Mouse (Mus musculus): ENCODE data around the gene Ctnna3.
"Not testable (repeated sequence)": the region's sequence is repeated elsewhere in the genome, so short reads cannot be mapped to it uniquely, and the experiment has no call there.

Gene Ctnna3

DNA sequence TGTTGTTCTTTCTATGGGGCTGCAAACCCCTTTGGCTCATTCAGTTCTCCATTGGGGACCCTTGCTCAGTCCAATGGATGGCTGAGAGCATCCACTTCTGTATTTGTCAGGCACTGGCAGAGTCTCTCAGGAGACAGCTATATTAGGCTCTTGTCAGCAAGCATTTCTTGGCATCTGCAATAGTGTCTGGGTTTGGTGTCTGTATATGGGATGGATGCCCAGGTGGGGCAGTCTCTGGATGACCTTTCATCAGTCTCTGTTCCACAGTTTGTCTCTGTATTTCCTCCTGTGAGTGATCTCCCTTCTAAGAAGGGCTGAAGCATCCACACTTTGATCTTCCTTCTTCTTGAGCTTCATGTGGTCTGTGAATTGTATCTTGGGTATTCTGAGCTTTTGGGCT is 795.9 kb downstream of the Ctnna3 start:
- DNase-seq, result not testable (repeated sequence)

- no peak for DNase-seq
These were observed 813.5 kb downstream of the Ctnna3 start for GRCm38 (mm10) chr10:64243421-64243820.

DNA sequence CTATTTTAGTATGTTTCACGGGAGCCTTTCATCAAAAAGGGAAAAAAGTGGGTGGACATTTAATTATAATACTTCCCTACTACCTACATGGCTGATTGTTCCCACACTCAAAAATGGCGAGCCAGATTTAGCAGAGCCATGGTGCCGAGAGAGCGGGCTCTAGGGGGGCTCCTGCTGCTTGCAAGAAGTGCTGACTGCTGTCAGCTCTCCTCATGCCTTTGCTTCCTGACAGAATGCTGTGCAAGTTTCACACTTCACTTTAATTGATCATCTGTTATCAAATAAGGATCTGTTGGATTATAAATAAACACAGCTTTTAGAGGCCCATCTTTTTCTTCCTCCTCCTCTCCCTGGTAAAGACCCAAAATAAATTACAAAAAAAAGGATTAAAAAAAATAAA is 838.3 kb downstream of the Ctnna3 start:
- DNase-seq, result no peak

DNA sequence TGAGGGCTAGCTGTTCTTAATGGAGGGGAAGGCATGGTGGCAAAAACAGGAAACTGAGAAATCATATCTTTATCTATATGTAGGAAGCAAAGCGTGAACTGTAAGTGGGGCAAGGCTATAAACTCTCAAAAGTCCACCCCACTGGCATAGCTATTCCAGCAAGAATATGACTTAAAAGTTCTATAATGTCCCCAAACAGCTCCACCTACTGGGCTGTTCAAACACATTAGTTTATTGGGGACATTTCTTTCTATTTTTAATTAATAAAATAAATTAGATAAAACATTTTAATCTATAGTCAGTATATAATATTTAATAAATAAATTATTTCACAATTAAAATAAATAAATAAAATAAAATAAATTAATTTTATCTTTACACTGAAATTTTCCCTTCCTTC is 845.2 kb downstream of the Ctnna3 start:
- DNase-seq, result peak; percentile 11 to 16

GRCm38 (mm10) chr10:64278836-64279235 is 848.9 kb downstream of the Ctnna3 start:
- peak; percentile 63 for DNase-seq

GRCm38 (mm10) chr10:64305802-64306201 is 875.9 kb downstream of the Ctnna3 start:
- no peak for DNase-seq

- no peak for DNase-seq
These were observed 881.9 kb downstream of the Ctnna3 start for GRCm38 (mm10) chr10:64311622-64312292.

- DNase-seq, result no peak
These were observed 890.4 kb downstream of the Ctnna3 start for GRCm38 (mm10) chr10:64320332-64320731.

- no peak for DNase-seq
These were observed 912.9 kb downstream of the Ctnna3 start for GRCm38 (mm10) chr10:64342702-64343379.

DNA sequence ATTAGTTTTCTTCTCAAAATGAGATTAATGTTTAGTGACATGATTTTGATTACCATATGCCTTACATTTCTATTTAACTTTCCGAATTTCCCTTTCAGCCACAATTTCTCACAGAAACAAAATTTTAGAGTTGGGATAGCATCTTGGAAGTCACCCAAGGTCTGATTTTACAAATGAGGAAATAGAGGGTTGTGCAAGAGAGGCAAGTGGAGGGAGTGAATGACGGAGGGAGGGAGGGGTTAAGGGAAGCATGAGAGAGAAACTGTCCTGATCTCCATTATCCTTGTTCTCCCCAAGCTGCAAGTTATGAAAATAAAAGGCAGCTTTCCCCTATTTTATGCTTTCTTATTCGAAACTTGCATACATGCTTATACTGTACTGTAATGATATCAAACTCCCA is 943.4 kb downstream of the Ctnna3 start:
- DNase-seq, result no peak

DNA sequence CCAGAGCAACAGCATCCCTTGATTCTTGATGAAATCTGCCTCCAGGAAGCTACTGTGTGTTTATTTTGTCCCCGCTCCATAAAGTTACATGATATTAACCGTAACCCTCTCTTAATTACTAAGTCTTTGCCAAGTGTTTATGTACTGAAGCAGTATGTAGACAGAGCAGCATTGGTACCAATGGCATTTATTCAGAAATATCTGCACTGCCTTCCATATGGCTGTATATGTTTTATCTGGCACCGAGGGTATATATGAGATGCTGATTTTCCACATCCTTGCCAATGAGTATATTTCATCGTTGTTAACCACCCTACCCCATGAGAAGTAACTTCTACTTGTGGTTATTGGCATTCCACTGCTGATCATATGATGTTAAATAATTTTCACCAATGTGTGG is 947.9 kb downstream of the Ctnna3 start:
- DNase-seq, result no peak

GRCm38 (mm10) chr10:64396579-64396978 is 966.7 kb downstream of the Ctnna3 start:
- DNase-seq, result no peak

- DNase-seq, result not testable (repeated sequence)
These were observed 988.5 kb downstream of the Ctnna3 start for GRCm38 (mm10) chr10:64418396-64418795.

DNA sequence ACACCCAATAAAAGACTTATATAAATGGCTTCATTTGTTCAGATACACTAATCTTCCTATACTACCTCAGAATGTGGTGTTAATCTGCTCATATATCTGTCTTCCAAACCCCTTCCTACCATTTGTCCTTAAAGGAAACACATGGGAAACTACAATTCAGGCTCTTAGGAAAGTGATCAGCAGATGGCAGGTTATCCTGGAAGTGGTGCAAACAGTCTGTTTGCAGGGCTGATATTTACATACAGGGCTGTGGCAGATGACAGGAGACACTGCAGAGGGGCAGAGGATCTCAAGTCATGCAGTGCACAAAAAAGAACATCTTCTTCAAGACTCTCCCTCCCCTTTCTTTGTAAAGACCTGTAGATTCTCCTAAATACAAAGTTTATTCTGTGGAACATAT is 1008.8 kb downstream of the Ctnna3 start:
- DNase-seq, result no peak

- peak; percentile 36 to 60 for DNase-seq
These were observed 1018.7 kb downstream of the Ctnna3 start for GRCm38 (mm10) chr10:64448624-64449023.

- no peak for DNase-seq
These were observed 1053.4 kb downstream of the Ctnna3 start for GRCm38 (mm10) chr10:64483281-64483680.

GRCm38 (mm10) chr10:64489471-64489870 is 1059.6 kb downstream of the Ctnna3 start:
- peak; percentile 47 to 60 for DNase-seq

GRCm38 (mm10) chr10:64543647-64544046 is 1113.7 kb downstream of the Ctnna3 start:
- DNase-seq, result peak; percentile 67 to 70

DNA sequence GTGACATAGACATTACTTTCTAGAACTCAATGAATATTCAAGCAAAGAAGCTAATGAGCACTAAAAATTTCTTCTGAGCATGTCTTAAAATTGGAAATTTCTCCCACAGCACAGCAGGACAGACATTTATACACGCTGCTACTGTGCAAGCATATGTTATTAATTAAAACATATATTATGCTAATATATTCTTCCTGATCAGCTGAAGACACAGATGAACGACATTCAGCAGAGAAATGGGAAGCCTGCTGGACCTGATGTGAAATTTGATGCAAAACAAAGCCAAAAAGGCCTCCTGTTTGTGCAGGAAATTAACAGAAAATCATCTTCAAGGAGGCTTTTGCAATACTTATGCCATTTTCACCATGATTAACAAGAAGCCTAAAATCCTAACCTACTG is 1114.5 kb downstream of the Ctnna3 start:
- DNase-seq, result peak; percentile 8 to 23

DNA sequence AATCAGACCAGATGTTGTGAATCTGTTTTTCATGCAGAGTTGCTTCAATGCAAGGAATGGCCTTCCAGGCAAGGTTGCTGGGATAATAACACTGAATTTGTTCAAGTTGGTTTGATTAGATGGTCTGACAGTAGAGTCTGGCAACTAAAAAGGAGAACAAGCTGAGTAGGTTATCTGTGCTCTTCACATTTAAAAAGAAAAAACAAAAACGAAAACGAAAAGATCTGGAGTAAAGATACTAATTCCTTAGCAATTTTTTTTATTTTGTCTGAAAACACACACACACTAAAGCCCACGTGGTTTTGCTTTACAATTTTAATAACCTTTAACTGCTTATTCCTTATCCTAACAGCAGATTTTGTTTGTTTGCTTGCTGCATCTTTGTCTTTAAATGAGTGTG is 1141.4 kb downstream of the Ctnna3 start:
- no peak for DNase-seq

- peak; percentile 45 to 79 for DNase-seq
These were observed 1158.2 kb downstream of the Ctnna3 start for GRCm38 (mm10) chr10:64588116-64588515.

DNA sequence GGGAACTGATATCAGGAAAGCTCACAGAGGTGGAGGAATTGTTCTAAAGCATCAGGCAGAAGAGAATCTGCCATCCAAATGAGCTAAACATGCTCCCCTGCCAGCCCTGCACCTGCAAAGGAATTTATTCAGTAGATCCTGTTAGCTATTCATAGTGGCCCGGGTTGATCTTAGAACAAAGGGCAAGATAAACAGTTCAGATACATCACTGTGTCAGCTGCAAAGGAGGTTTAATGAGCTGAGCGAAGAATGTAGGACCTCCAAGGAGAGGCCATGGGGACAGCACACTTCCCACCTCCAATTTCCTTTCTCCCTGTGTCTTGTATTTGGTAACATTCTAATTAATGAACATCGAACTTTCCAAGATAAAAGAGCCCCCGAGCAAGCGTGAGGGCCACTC is 1206.9 kb downstream of the Ctnna3 start:
- DNase-seq, result no peak

DNA sequence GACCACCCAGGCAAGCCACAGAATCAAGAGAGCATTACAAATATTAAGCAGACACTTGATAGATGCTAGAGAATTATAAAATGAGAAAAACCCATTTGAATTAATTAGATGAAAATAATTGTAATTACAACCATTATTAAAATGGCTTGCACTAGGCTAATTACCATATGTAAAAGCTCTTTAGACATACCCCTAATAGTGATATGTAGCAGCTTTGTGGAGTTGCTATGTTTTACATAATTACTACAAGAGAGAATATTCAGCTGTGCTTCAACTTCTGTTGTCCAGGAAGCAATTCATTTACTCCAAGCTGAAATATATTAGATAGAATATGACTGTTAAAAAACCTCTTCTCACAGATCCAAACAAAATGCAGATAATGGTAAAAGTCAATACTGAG is 1209.2 kb downstream of the Ctnna3 start:
- DNase-seq, result no peak

GRCm38 (mm10) chr10:64641093-64641492 is 1211.2 kb downstream of the Ctnna3 start:
- DNase-seq, result no peak

DNA sequence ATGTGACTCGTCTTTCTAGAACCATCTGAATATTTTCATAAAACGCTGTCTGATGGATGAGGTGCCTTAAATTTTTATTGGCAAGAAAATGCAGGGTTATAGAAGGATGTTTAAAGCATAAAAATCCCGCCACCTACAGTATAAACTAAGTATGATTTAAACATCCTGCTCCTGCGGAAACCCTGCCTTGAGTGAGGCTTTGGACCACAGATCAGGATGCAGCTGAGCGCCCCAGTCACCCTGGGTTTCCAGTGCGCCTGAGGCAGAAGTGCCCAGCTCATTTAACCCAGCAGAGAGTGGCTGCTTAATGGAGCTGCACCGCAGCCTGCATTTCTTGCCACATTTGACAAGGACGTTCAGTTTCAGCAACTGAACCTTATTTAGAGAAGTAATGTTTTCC is 1211.7 kb downstream of the Ctnna3 start:
- peak; percentile 11 to 15 for DNase-seq

Data from cerebellum, postnatal 10 days (tissue).